Mouse (Mus musculus): ENCODE data around the gene Ncbp1. TPM values are rescaled to one million over a fixed set of nuclear protein-coding genes. Genes with fewer than 3 reads are reported as not detected.

Ncbp1 gene
- polyA plus RNA-seq, 1 experiment from 2014 or later: 145 TPM

- ATAC-seq (ENCODE audit: insufficient read depth, low FRiP score, low TSS enrichment): no peak
Observed at GRCm38 (mm10) chr4:46144323-46144722, 5.9 kb downstream of the Ncbp1 start.

GRCm38 (mm10) chr4:46146881-46147280, 8.5 kb downstream of the Ncbp1 start:
- Histone ChIP-seq H3K9ac (ENCODE audit: low read length) (no peak overlapping the region), H3K4me2 (ENCODE audit: low read depth) (no peak overlapping the region), H3K36me3 (ENCODE audit: control insufficient read depth, insufficient read depth, low read length) (peaks cover under 1% of the 10 kb centered on the region; the same call in 1 of the 2 replicates), H3K4me1 (ENCODE audit: control insufficient read depth, insufficient read depth, low read length) (no peaks in the 10 kb centered on the region), H3K4me3 (ENCODE audit: low read depth, low read length) (no peak overlapping the region), H3K9me3 (ENCODE audit: control insufficient read depth, low read length) (no peaks in the 10 kb centered on the region), H3K27ac (ENCODE audit: low read depth, low read length) (no peak overlapping the region), H3K27me3 (ENCODE audit: control insufficient read depth, insufficient read depth, low read length) (no peaks in the 10 kb centered on the region)
- ATAC-seq (ENCODE audit: insufficient read depth, low FRiP score, low TSS enrichment) (no peak), DNase-seq (ENCODE audit: low spot score) (no peak)
- 100% methylated on average over 1 of the region's 1 CpGs for WGBS

More at GRCm38 (mm10) chr4:46144323-46144722, 5.9 kb downstream of the Ncbp1 start:
- Histone ChIP-seq H3K4me2 (ENCODE audit: low read depth) (no peak overlapping the region), H3K27ac (ENCODE audit: low read depth, low read length) (no peak overlapping the region), H3K9ac (ENCODE audit: low read length) (no peak overlapping the region), H3K27me3 (ENCODE audit: control insufficient read depth, insufficient read depth, low read length) (no peaks in the 10 kb centered on the region), H3K36me3 (ENCODE audit: control insufficient read depth, insufficient read depth, low read length) (no peaks in the 10 kb centered on the region), H3K4me1 (ENCODE audit: control insufficient read depth, insufficient read depth, low read length) (peaks cover 8% of the 10 kb centered on the region), H3K4me3 (ENCODE audit: low read depth, low read length) (no peak overlapping the region), H3K9me3 (ENCODE audit: control insufficient read depth, low read length) (no peaks in the 10 kb centered on the region)
- WGBS: 76% methylated on average over 3 of the region's 3 CpGs
- no peak for DNase-seq (ENCODE audit: low spot score)

- no peak overlapping the region for H3K9ac ChIP-seq (ENCODE audit: low read length)
- peaks cover 14% of the 10 kb centered on the region for H3K36me3 ChIP-seq (ENCODE audit: control insufficient read depth, insufficient read depth, low read length)
- WGBS: 94% methylated on average over 12 of the region's 12 CpGs
- H3K9me3 ChIP-seq (ENCODE audit: control insufficient read depth, low read length): no peaks in the 10 kb centered on the region
- H3K4me1 ChIP-seq (ENCODE audit: control insufficient read depth, insufficient read depth, low read length): no peaks in the 10 kb centered on the region
- H3K4me2 ChIP-seq (ENCODE audit: low read depth): no peak overlapping the region
- H3K4me3 ChIP-seq (ENCODE audit: low read depth, low read length): no peak overlapping the region
- no peaks in the 10 kb centered on the region for H3K27me3 ChIP-seq (ENCODE audit: control insufficient read depth, insufficient read depth, low read length)
- no peak for DNase-seq (ENCODE audit: low spot score)
- H3K27ac ChIP-seq (ENCODE audit: low read depth, low read length): no peak overlapping the region
- no peak for ATAC-seq (ENCODE audit: insufficient read depth, low FRiP score, low TSS enrichment)
Observed at GRCm38 (mm10) chr4:46151903-46152544, 13.6 kb downstream of the Ncbp1 start.

- no peak overlapping the region for H3K27ac ChIP-seq (ENCODE audit: low read depth, low read length)
- no peak for ATAC-seq (ENCODE audit: insufficient read depth, low FRiP score, low TSS enrichment)
- peaks cover 10% of the 10 kb centered on the region; the same call in 1 of the 2 replicates for H3K36me3 ChIP-seq (ENCODE audit: control insufficient read depth, insufficient read depth, low read length)
- no peak overlapping the region for H3K4me3 ChIP-seq (ENCODE audit: low read depth, low read length)
- H3K4me1 ChIP-seq (ENCODE audit: control insufficient read depth, insufficient read depth, low read length): no peaks in the 10 kb centered on the region
- DNase-seq (ENCODE audit: low spot score): no peak
- H3K27me3 ChIP-seq (ENCODE audit: control insufficient read depth, insufficient read depth, low read length): no peaks in the 10 kb centered on the region
- 84% methylated on average over 2 of the region's 2 CpGs for WGBS
- no peaks in the 10 kb centered on the region for H3K9me3 ChIP-seq (ENCODE audit: control insufficient read depth, low read length)
- no peak overlapping the region for H3K9ac ChIP-seq (ENCODE audit: low read length)
- H3K4me2 ChIP-seq (ENCODE audit: low read depth): no peak overlapping the region
Observed at GRCm38 (mm10) chr4:46164027-46164426, 25.6 kb downstream of the Ncbp1 start.

- H3K4me1 ChIP-seq (ENCODE audit: control insufficient read depth, insufficient read depth, low read length): no peaks in the 10 kb centered on the region
- WGBS: 93% methylated on average over 5 of the region's 5 CpGs
- H3K27ac ChIP-seq (ENCODE audit: low read depth, low read length): no peak overlapping the region
- no peak for DNase-seq (ENCODE audit: low spot score)
- no peak overlapping the region for H3K4me3 ChIP-seq (ENCODE audit: low read depth, low read length)
- no peak overlapping the region for H3K9ac ChIP-seq (ENCODE audit: low read length)
- no peak for ATAC-seq (ENCODE audit: insufficient read depth, low FRiP score, low TSS enrichment)
- peaks cover 20% of the 10 kb centered on the region for H3K36me3 ChIP-seq (ENCODE audit: control insufficient read depth, insufficient read depth, low read length)
- no peak overlapping the region for H3K4me2 ChIP-seq (ENCODE audit: low read depth)
- H3K9me3 ChIP-seq (ENCODE audit: control insufficient read depth, low read length): no peaks in the 10 kb centered on the region
- H3K27me3 ChIP-seq (ENCODE audit: control insufficient read depth, insufficient read depth, low read length): no peaks in the 10 kb centered on the region
Observed at GRCm38 (mm10) chr4:46165831-46166230, 27.4 kb downstream of the Ncbp1 start.

- Histone ChIP-seq H3K4me3 (ENCODE audit: low read depth, low read length) (no peak overlapping the region), H3K4me1 (ENCODE audit: control insufficient read depth, insufficient read depth, low read length) (no peaks in the 10 kb centered on the region), H3K27me3 (ENCODE audit: control insufficient read depth, insufficient read depth, low read length) (no peaks in the 10 kb centered on the region), H3K9me3 (ENCODE audit: control insufficient read depth, low read length) (no peaks in the 10 kb centered on the region), H3K27ac (ENCODE audit: low read depth, low read length) (no peak overlapping the region), H3K36me3 (ENCODE audit: control insufficient read depth, insufficient read depth, low read length) (peaks cover 29% of the 10 kb centered on the region), H3K4me2 (ENCODE audit: low read depth) (no peak overlapping the region), H3K9ac (ENCODE audit: low read length) (no peak overlapping the region)
- DNase-seq (ENCODE audit: low spot score) (no peak), ATAC-seq (ENCODE audit: insufficient read depth, low FRiP score, low TSS enrichment) (no peak)
- 94% methylated on average over 7 of the region's 7 CpGs for WGBS
Observed at GRCm38 (mm10) chr4:46171761-46172160, 33.3 kb downstream of the Ncbp1 start.

- Histone ChIP-seq H3K4me1 (ENCODE audit: control insufficient read depth, insufficient read depth, low read length) (no peaks in the 10 kb centered on the region), H3K27ac (ENCODE audit: low read depth, low read length) (no peak overlapping the region), H3K4me2 (ENCODE audit: low read depth) (no peak overlapping the region), H3K36me3 (ENCODE audit: control insufficient read depth, insufficient read depth, low read length) (peaks cover 21% of the 10 kb centered on the region), H3K9ac (ENCODE audit: low read length) (no peak overlapping the region), H3K27me3 (ENCODE audit: control insufficient read depth, insufficient read depth, low read length) (no peaks in the 10 kb centered on the region), H3K9me3 (ENCODE audit: control insufficient read depth, low read length) (no peaks in the 10 kb centered on the region), H3K4me3 (ENCODE audit: low read depth, low read length) (no peak overlapping the region)
- DNase-seq (ENCODE audit: low spot score) (no peak), ATAC-seq (ENCODE audit: insufficient read depth, low FRiP score, low TSS enrichment) (no peak)
- 81% methylated on average over 4 of the region's 4 CpGs for WGBS
Observed at GRCm38 (mm10) chr4:46176313-46176712, 37.9 kb downstream of the Ncbp1 start.

- H3K27me3 ChIP-seq (ENCODE audit: control insufficient read depth, insufficient read depth, low read length): no peaks in the 10 kb centered on the region
- H3K36me3 ChIP-seq (ENCODE audit: control insufficient read depth, insufficient read depth, low read length): peaks cover 21% of the 10 kb centered on the region
- no peak overlapping the region for H3K27ac ChIP-seq (ENCODE audit: low read depth, low read length)
- H3K4me2 ChIP-seq (ENCODE audit: low read depth): no peak overlapping the region
- DNase-seq (ENCODE audit: low spot score) (no peak), ATAC-seq (ENCODE audit: insufficient read depth, low FRiP score, low TSS enrichment) (no peak)
- no peaks in the 10 kb centered on the region for H3K4me1 ChIP-seq (ENCODE audit: control insufficient read depth, insufficient read depth, low read length)
- no peak overlapping the region for H3K9ac ChIP-seq (ENCODE audit: low read length)
- H3K4me3 ChIP-seq (ENCODE audit: low read depth, low read length): no peak overlapping the region
- no peaks in the 10 kb centered on the region for H3K9me3 ChIP-seq (ENCODE audit: control insufficient read depth, low read length)
- WGBS: 86% methylated on average over 5 of the region's 5 CpGs
Observed at GRCm38 (mm10) chr4:46177018-46177417, 38.6 kb downstream of the Ncbp1 start.

- no peak for DNase-seq (ENCODE audit: low spot score)
- H3K36me3 ChIP-seq (ENCODE audit: control insufficient read depth, insufficient read depth, low read length): peaks cover 21% of the 10 kb centered on the region
- 88% methylated on average over 7 of the region's 7 CpGs for WGBS
Observed at GRCm38 (mm10) chr4:46177496-46177895, 39.1 kb downstream of the Ncbp1 start.

More at GRCm38 (mm10) chr4:46177496-46177895, 39.1 kb downstream of the Ncbp1 start:
- Histone ChIP-seq H3K27me3 (ENCODE audit: control insufficient read depth, insufficient read depth, low read length) (no peaks in the 10 kb centered on the region), H3K4me2 (ENCODE audit: low read depth) (no peak overlapping the region), H3K4me3 (ENCODE audit: low read depth, low read length) (no peak overlapping the region), H3K4me1 (ENCODE audit: control insufficient read depth, insufficient read depth, low read length) (no peaks in the 10 kb centered on the region), H3K27ac (ENCODE audit: low read depth, low read length) (no peak overlapping the region), H3K9me3 (ENCODE audit: control insufficient read depth, low read length) (no peaks in the 10 kb centered on the region), H3K9ac (ENCODE audit: low read length) (no peak overlapping the region)
- ATAC-seq (ENCODE audit: insufficient read depth, low FRiP score, low TSS enrichment): no peak
